Mouse (Mus musculus) myocyte (in vitro differentiated cells): Measurements from ENCODE around the gene Slc29a4. TPM values are rescaled to one million over a fixed set of nuclear protein-coding genes. Genes with fewer than 3 reads are reported as not detected.

Source experiments
- H3K27me3 ChIP-seq: one replicate; pipeline ENCODE4 v1.6.1; 2011; ENCODE audit not compliant: control insufficient read depth, insufficient read depth, insufficient read length
- H3K36me3 ChIP-seq: one replicate; pipeline ENCODE4 v1.6.1; 2011; ENCODE audit not compliant: control insufficient read depth, insufficient read depth
- H3K4me2 ChIP-seq: one replicate; pipeline ENCODE4 v1.6.1; 2011; ENCODE audit warnings: low read depth, control low read depth
- H3K4me3 ChIP-seq: one replicate; pipeline ENCODE4 v1.5.1; 2011; ENCODE audit warnings: mild to moderate bottlenecking, control low read depth, moderate library complexity
- H3K79me2 ChIP-seq: one replicate; pipeline ENCODE4 v1.6.1; 2011; ENCODE audit not compliant: control insufficient read depth, insufficient read depth
- H3ac ChIP-seq: one replicate; pipeline ENCODE4 v1.6.1; 2011; ENCODE audit not compliant: control insufficient read depth, insufficient read length
- CEBPB ChIP-seq: IDR thresholded peaks from 2 replicates; pipeline ENCODE4 v1.6.1; 2011; ENCODE audit warnings: mild to moderate bottlenecking, moderate library complexity; ENCODE audit not compliant: poor library complexity, insufficient read depth, severe bottlenecking
- E2F4 ChIP-seq: IDR thresholded peaks from one replicate; pipeline ENCODE4 v1.6.1; 2011; ENCODE audit warnings: mild to moderate bottlenecking, control low read depth, moderate library complexity; ENCODE audit not compliant: insufficient read depth
- MAX ChIP-seq: IDR thresholded peaks from one replicate; pipeline ENCODE4 v1.6.1; 2011; ENCODE audit warnings: low read depth, mild to moderate bottlenecking, control low read depth
- MYOD1 ChIP-seq, 3 experiments: IDR thresholded peaks; one replicate each; pipeline ENCODE4 v1.6.1; 2011; ENCODE audit warnings: control low read depth in 2 of 3, low read depth in 2 of 3, mild to moderate bottlenecking in 2 of 3, moderate library complexity in 1 of 3; ENCODE audit not compliant: insufficient read length in 2 of 3, control insufficient read depth in 1 of 3
- MYOG ChIP-seq, 3 experiments: IDR thresholded peaks; one replicate each; pipeline ENCODE4 v1.6.1; 2011; ENCODE audit warnings: control low read depth in 2 of 3, low read depth in 2 of 3, mild to moderate bottlenecking in 2 of 3; ENCODE audit not compliant: insufficient read length in 2 of 3, control insufficient read depth in 1 of 3, insufficient read depth in 1 of 3
- POLR2A ChIP-seq: IDR thresholded peaks from one replicate; pipeline ENCODE4 v1.6.1; 2011; ENCODE audit warnings: low read depth, mild to moderate bottlenecking, control low read depth, moderate library complexity; ENCODE audit not compliant: insufficient read length
- POLR2AphosphoS2 ChIP-seq: IDR thresholded peaks from one replicate; pipeline ENCODE4 v1.6.1; 2011; ENCODE audit warnings: low read depth, control low read depth; ENCODE audit not compliant: insufficient read length
- REST ChIP-seq: IDR thresholded peaks from one replicate; pipeline ENCODE4 v1.6.1; 2011; ENCODE audit warnings: mild to moderate bottlenecking, control low read depth, moderate library complexity; ENCODE audit not compliant: insufficient read depth, insufficient read length
- SRF ChIP-seq: IDR thresholded peaks from one replicate; pipeline ENCODE4 v1.6.1; 2011; ENCODE audit warnings: low read depth; ENCODE audit not compliant: control insufficient read depth, insufficient read length
- TCF12 ChIP-seq: IDR thresholded peaks from one replicate; pipeline ENCODE4 v1.6.1; 2011; ENCODE audit warnings: mild to moderate bottlenecking, control low read depth; ENCODE audit not compliant: poor library complexity, insufficient read depth, severe bottlenecking
- TCF3 ChIP-seq: IDR thresholded peaks from one replicate; pipeline ENCODE4 v1.6.1; 2011; ENCODE audit warnings: low read depth, control low read depth; ENCODE audit not compliant: insufficient read length
- USF1 ChIP-seq: IDR thresholded peaks from one replicate; pipeline ENCODE4 v1.6.1; 2011; ENCODE audit warnings: low read depth, mild to moderate bottlenecking, control low read depth, moderate library complexity
- polyA plus RNA-seq: library from polyadenylated mRNA; unstranded; fragments of >200 nt; fragmentation: generic; extraction: Trizol; gene quantifications from one replicate; pipeline ENCODE4 v1.2.1, GENCODE M21; 2012; ENCODE audit warnings: missing spikeins

Slc29a4 gene
- polyA plus RNA-seq, 1 experiment: not detected

GRCm38 (mm10) chr5:142682529-142682928 is 9.8 kb upstream of the Slc29a4 start:
- peaks cover 27% of the 10 kb centered on the region for H3K27me3 ChIP-seq
- no peaks in the 10 kb centered on the region for H3K79me2 ChIP-seq

GRCm38 (mm10) chr5:142688866-142689265 is 3.4 kb upstream of the Slc29a4 start:
- H3K4me2 ChIP-seq: no peak overlapping the region
- TF ChIP-seq E2F4: no peak
- no peak for TF ChIP-seq MYOG (IDR thresholded peaks at IDR 0.05; ENCODE audit: control insufficient read depth in 1 of 3, insufficient read depth in 1 of 3, insufficient read length in 2 of 3, low read depth in 2 of 3)
- no peak for TF ChIP-seq SRF
- no peak for TF ChIP-seq CEBPB
- no peak for TF ChIP-seq POLR2AphosphoS2
- TF ChIP-seq POLR2A: no peak
- no peak overlapping the region for H3K4me3 ChIP-seq
- H3K79me2 ChIP-seq: no peaks in the 10 kb centered on the region
- H3K27me3 ChIP-seq: peaks cover 40% of the 10 kb centered on the region
- no peak overlapping the region for H3ac ChIP-seq
- H3K36me3 ChIP-seq: no peaks in the 10 kb centered on the region

More at GRCm38 (mm10) chr5:142682529-142682928, 9.8 kb upstream of the Slc29a4 start:
- TF ChIP-seq POLR2A (no peak), MYOD1 (IDR thresholded peaks at IDR 0.05; ENCODE audit: control insufficient read depth in 1 of 3, insufficient read length in 2 of 3, low read depth in 2 of 3) (no peak), SRF (no peak), POLR2AphosphoS2 (no peak), E2F4 (no peak), MYOG (IDR thresholded peaks at IDR 0.05; ENCODE audit: control insufficient read depth in 1 of 3, insufficient read depth in 1 of 3, insufficient read length in 2 of 3, low read depth in 2 of 3) (no peak)
- Histone ChIP-seq H3K4me2 (no peak overlapping the region), H3K4me3 (no peak overlapping the region), H3ac (no peak overlapping the region), H3K36me3 (no peaks in the 10 kb centered on the region)

- no peak overlapping the region for H3K4me2 ChIP-seq
- TF ChIP-seq CEBPB: no peak
- TF ChIP-seq MYOD1 (IDR thresholded peaks at IDR 0.05; ENCODE audit: control insufficient read depth in 1 of 3, insufficient read length in 2 of 3, low read depth in 2 of 3): no peak
- TF ChIP-seq POLR2AphosphoS2: no peak
- no peak for TF ChIP-seq MYOG (IDR thresholded peaks at IDR 0.05; ENCODE audit: control insufficient read depth in 1 of 3, insufficient read depth in 1 of 3, insufficient read length in 2 of 3, low read depth in 2 of 3)
- no peak for TF ChIP-seq TCF12
- TF ChIP-seq SRF: no peak
- no peak for TF ChIP-seq USF1
- TF ChIP-seq POLR2A: no peak
- TF ChIP-seq REST: no peak
- no peak overlapping the region for H3K4me3 ChIP-seq
- H3K79me2 ChIP-seq: no peaks in the 10 kb centered on the region
- H3ac ChIP-seq: no peak overlapping the region
- no peaks in the 10 kb centered on the region for H3K36me3 ChIP-seq
- peaks cover 40% of the 10 kb centered on the region for H3K27me3 ChIP-seq
Observed at GRCm38 (mm10) chr5:142690343-142690742, 2.0 kb upstream of the Slc29a4 start.

GRCm38 (mm10) chr5:142692971-142693737 is 842 bp downstream of the Slc29a4 start:
- Histone ChIP-seq H3K79me2 (no peaks in the 10 kb centered on the region), H3K27me3 (peaks cover 25% of the 10 kb centered on the region), H3K4me2 (no peak overlapping the region), H3ac (no peak overlapping the region), H3K36me3 (no peaks in the 10 kb centered on the region), H3K4me3 (no peak overlapping the region)
- TF ChIP-seq POLR2A (no peak), MYOD1 (IDR thresholded peaks at IDR 0.05; ENCODE audit: control insufficient read depth in 1 of 3, insufficient read length in 2 of 3, low read depth in 2 of 3) (no peak), MYOG (IDR thresholded peaks at IDR 0.05; ENCODE audit: control insufficient read depth in 1 of 3, insufficient read depth in 1 of 3, insufficient read length in 2 of 3, low read depth in 2 of 3) (no peak), E2F4 (no peak), CEBPB (no peak), POLR2AphosphoS2 (no peak), USF1 (no peak), TCF12 (no peak), REST (no peak)

GRCm38 (mm10) chr5:142693738-142694430 is 1.6 kb downstream of the Slc29a4 start:
- TF ChIP-seq REST (no peak), POLR2AphosphoS2 (no peak), USF1 (no peak), E2F4 (no peak), MYOD1 (IDR thresholded peaks at IDR 0.05; ENCODE audit: control insufficient read depth in 1 of 3, insufficient read length in 2 of 3, low read depth in 2 of 3) (no peak), TCF3 (no peak), MYOG (IDR thresholded peaks at IDR 0.05; ENCODE audit: control insufficient read depth in 1 of 3, insufficient read depth in 1 of 3, insufficient read length in 2 of 3, low read depth in 2 of 3) (no peak), MAX (no peak), SRF (no peak), POLR2A (no peak), CEBPB (no peak), TCF12 (no peak)
- H3K4me2 ChIP-seq: no peak overlapping the region
- H3K4me3 ChIP-seq: no peak overlapping the region
- no peak overlapping the region for H3ac ChIP-seq
- peaks cover 19% of the 10 kb centered on the region for H3K27me3 ChIP-seq
- no peaks in the 10 kb centered on the region for H3K79me2 ChIP-seq
- no peaks in the 10 kb centered on the region for H3K36me3 ChIP-seq
